Mouse (Mus musculus) intestine, embryonic 16.5 days (tissue): Measurements from ENCODE around the gene Gm44503. TPM values are rescaled to one million over a fixed set of nuclear protein-coding genes. Genes with fewer than 3 reads are reported as not detected.

Experiments used
- ATAC-seq: fragments of 200-750 bp; cut with Nextera tagmentation; 2 replicates; pipeline ENCODE4 v1.8.0; 2017; ENCODE audit warnings: moderate TSS enrichment, moderate library complexity
- H3K27ac ChIP-seq: fragments of 300-500 bp; sonication (generic); 2 replicates; pipeline ENCODE4 v1.5.1; 2014; ENCODE audit warnings: mild to moderate bottlenecking, low read length
- H3K27me3 ChIP-seq: fragments of 300-500 bp; sonication (generic); replicated peaks from 2 replicates; pipeline ENCODE4 v1.6.1; 2014; ENCODE audit warnings: low read length, control low read depth, mixed read lengths; ENCODE audit not compliant: control insufficient read depth, insufficient read depth
- H3K36me3 ChIP-seq: fragments of 300-500 bp; sonication (generic); 2 replicates; pipeline ENCODE4 v1.6.1; 2014; ENCODE audit warnings: low read length, control low read depth; ENCODE audit not compliant: control insufficient read depth, insufficient read depth
- H3K4me1 ChIP-seq: fragments of 300-500 bp; sonication (generic); 2 replicates; pipeline ENCODE4 v1.6.1; 2014; ENCODE audit warnings: low read length, control low read depth, mixed read lengths; ENCODE audit not compliant: control insufficient read depth, insufficient read depth
- H3K4me2 ChIP-seq: fragments of 300-500 bp; sonication (generic); 2 replicates; pipeline ENCODE4 v1.6.1; 2014; ENCODE audit warnings: low read depth, low read length, control low read depth
- H3K4me3 ChIP-seq: fragments of 300-500 bp; sonication (generic); 2 replicates; pipeline ENCODE4 v1.5.1; 2014; ENCODE audit warnings: mild to moderate bottlenecking, low read length
- H3K9ac ChIP-seq: fragments of 300-500 bp; sonication (generic); 2 replicates; pipeline ENCODE4 v1.6.1; 2014; ENCODE audit warnings: low read depth, low read length
- H3K9me3 ChIP-seq: fragments of 300-500 bp; sonication (generic); 2 replicates; pipeline ENCODE4 v1.6.1; 2016; ENCODE audit warnings: low read length, control low read depth; ENCODE audit not compliant: control insufficient read depth
- WGBS: fragments of 180-500 bp; shearing (Covaris S2); extraction: QIAGEN DNeasy Blood & Tissue Kit; methylation state at CpG from one replicate; pipeline ENCODE4 v1.1.7; 2014; 5-methylcytosine and 5-hydroxymethylcytosine counted together
- polyA plus RNA-seq: library from polyadenylated mRNA; unstranded; fragments of >200 nt; fragmentation: Nextera tagmentation; extraction: Ambion mirVana; gene quantifications from 2 replicates; pipeline ENCODE4 v1.2.1, GENCODE M21; 2015

The Gm44503 gene
- polyA plus RNA-seq, 1 experiment from 2014 or later = not detected

GRCm38 (mm10) chr9:72988706-72989105, 30.1 kb downstream of the Gm44503 start:
- H3K27me3 ChIP-seq = no peaks in the 10 kb centered on the region
- peaks cover 3% of the 10 kb centered on the region for H3K4me1 ChIP-seq
- ATAC-seq = no peak
- H3K36me3 ChIP-seq = no peaks in the 10 kb centered on the region
- H3K9ac ChIP-seq = no peak overlapping the region
- H3K4me3 ChIP-seq = no peak overlapping the region
- H3K4me2 ChIP-seq = no peak overlapping the region
- no peaks in the 10 kb centered on the region for H3K9me3 ChIP-seq
- 83% methylated on average over 5 of the region's 5 CpGs for WGBS
- H3K27ac ChIP-seq = no peak overlapping the region

DNA sequence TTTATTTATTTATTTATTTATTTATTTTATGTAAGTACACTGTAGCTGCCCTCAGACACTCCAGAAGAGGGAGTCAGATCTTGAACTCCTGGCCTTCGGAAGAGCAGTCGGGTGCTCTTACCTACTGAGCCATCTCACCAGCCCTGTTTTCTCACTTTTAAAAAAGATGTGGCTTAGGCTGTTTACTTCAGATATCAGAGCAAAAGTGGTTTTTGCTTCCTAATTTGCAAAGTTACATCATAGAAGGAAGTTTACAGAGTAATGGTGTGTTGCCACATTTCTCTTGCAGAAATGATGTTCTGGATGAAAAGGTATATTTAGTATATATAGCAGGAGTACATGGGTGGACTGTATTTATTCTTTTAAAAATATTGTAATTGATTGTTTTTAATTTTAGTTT, 32.8 kb downstream of the Gm44503 start:
- no peak overlapping the region for H3K9ac ChIP-seq
- WGBS = 96% methylated on average over 2 of the region's 2 CpGs
- peaks cover 2% of the 10 kb centered on the region for H3K4me1 ChIP-seq
- no peaks in the 10 kb centered on the region for H3K9me3 ChIP-seq
- no peaks in the 10 kb centered on the region for H3K27me3 ChIP-seq
- no peak overlapping the region for H3K4me3 ChIP-seq
- H3K36me3 ChIP-seq = no peaks in the 10 kb centered on the region
- ATAC-seq = no peak
- H3K27ac ChIP-seq = no peak overlapping the region
- no peak overlapping the region for H3K4me2 ChIP-seq

- H3K4me1 ChIP-seq = no peaks in the 10 kb centered on the region
- no peaks in the 10 kb centered on the region for H3K36me3 ChIP-seq
- WGBS = 88% methylated on average over 5 of the region's 5 CpGs
- no peak overlapping the region for H3K4me2 ChIP-seq
- H3K4me3 ChIP-seq = no peak overlapping the region
- no peaks in the 10 kb centered on the region for H3K27me3 ChIP-seq
- no peak for ATAC-seq
- H3K9me3 ChIP-seq = no peaks in the 10 kb centered on the region
- H3K27ac ChIP-seq = no peak overlapping the region
- H3K9ac ChIP-seq = no peak overlapping the region
Measured at GRCm38 (mm10) chr9:72992576-72992975, 33.9 kb downstream of the Gm44503 start.

GRCm38 (mm10) chr9:72996167-72996566, 37.5 kb downstream of the Gm44503 start:
- Histone ChIP-seq H3K9ac (no peak overlapping the region), H3K9me3 (no peaks in the 10 kb centered on the region), H3K27ac (no peak overlapping the region), H3K4me1 (no peaks in the 10 kb centered on the region), H3K36me3 (no peaks in the 10 kb centered on the region), H3K27me3 (no peaks in the 10 kb centered on the region), H3K4me3 (no peak overlapping the region), H3K4me2 (no peak overlapping the region)
- ATAC-seq = no peak

GRCm38 (mm10) chr9:72996806-72997205, 38.2 kb downstream of the Gm44503 start:
- H3K36me3 ChIP-seq = no peaks in the 10 kb centered on the region
- H3K4me2 ChIP-seq = no peak overlapping the region
- H3K4me1 ChIP-seq = no peaks in the 10 kb centered on the region
- WGBS = 73% methylated on average over 7 of the region's 7 CpGs
- no peak for ATAC-seq
- no peak overlapping the region for H3K4me3 ChIP-seq
- H3K27ac ChIP-seq = no peak overlapping the region
- no peaks in the 10 kb centered on the region for H3K27me3 ChIP-seq
- H3K9ac ChIP-seq = no peak overlapping the region
- H3K9me3 ChIP-seq = no peaks in the 10 kb centered on the region

DNA sequence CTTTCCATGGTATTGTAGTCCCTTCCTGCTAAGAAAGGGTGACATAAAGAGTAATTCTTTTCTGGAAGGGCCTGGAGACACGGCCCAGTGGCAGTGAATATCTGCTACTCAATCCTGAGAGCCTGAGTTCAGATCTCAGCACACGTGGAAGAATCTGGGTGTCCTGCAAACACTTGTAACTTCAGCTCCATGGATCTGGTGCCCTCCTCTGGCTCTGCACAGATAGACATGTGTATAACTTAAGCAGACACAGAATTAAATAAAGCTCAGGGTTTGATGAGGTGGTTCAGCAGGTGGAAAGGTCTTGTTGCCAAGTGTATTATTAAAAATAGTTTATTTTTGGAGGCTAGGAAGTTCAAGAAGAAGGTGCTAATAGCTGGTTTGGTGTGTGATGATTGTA, 41.8 kb downstream of the Gm44503 start:
- ATAC-seq = no peak
- 66% methylated on average over 2 of the region's 2 CpGs for WGBS
- no peaks in the 10 kb centered on the region for H3K27me3 ChIP-seq
- no peaks in the 10 kb centered on the region for H3K4me1 ChIP-seq
- no peak overlapping the region for H3K27ac ChIP-seq
- no peak overlapping the region for H3K9ac ChIP-seq
- H3K9me3 ChIP-seq = no peaks in the 10 kb centered on the region
- no peaks in the 10 kb centered on the region for H3K36me3 ChIP-seq
- no peak overlapping the region for H3K4me3 ChIP-seq
- H3K4me2 ChIP-seq = no peak overlapping the region

DNA sequence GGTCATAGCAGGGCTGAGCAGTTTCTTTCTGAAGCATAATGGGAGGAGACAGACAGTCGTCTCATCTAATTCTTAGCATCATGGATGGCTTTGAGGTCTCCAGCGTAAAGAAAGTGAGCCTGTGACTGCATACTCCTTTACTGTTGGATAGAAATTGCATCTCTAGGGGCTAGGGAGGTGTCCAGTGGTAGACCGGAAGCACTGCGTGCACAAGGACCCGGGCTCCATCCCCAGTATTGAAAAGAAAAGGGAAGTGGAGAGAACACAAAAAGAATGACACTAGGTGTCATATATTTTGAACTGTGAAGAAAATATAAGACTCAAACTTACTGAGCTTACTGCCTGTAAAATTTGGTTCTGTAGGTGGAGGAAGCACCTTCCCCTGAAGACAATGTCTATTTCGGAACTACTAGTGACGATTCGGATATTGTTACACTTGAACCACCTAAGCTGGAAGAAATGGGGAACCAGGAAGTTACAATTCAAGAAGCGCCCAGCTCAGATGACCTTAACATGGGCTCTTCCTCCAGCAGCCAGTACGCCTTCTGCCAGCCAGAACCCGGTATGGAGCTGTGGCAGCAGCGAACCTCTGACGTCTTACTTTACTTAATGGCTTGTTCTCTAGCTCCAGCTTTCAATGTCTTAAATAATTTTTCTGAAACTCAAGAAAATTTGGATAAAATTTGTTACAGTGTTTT, 42.8 kb downstream of the Gm44503 start:
- Histone ChIP-seq H3K9ac (no peak overlapping the region), H3K36me3 (no peaks in the 10 kb centered on the region), H3K4me1 (no peaks in the 10 kb centered on the region), H3K27ac (no peak overlapping the region), H3K4me3 (no peak overlapping the region), H3K27me3 (no peaks in the 10 kb centered on the region), H3K9me3 (no peaks in the 10 kb centered on the region), H3K4me2 (no peak overlapping the region)
- no peak for ATAC-seq
- WGBS = 86% methylated on average over 13 of the region's 13 CpGs

DNA sequence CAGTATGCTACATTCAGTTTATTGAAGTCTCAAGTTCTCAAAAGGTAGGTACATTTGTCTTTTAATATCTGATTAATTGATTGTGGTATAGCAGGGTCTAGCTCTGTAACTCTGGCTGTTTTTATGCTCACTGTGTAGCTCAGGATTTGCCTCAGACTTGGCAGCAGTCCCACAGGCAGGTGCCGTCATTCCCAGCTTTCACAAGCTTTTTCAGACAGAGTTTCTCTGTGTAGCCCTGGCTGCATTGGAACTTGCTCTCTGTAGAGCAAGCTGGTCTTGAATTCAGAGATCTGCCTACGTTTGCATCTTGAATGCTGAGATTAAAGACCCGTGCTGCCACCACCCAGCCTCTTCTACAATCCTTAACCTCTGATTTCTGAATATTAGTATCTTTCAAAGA, 43.5 kb downstream of the Gm44503 start:
- H3K4me1 ChIP-seq = no peaks in the 10 kb centered on the region
- ATAC-seq = 0 out of 2 replicates have a peak, but pooled peaks have one; percentile 46
- H3K27me3 ChIP-seq = no peaks in the 10 kb centered on the region
- H3K4me2 ChIP-seq = no peak overlapping the region
- H3K27ac ChIP-seq = no peak overlapping the region
- H3K4me3 ChIP-seq = no peak overlapping the region
- H3K9ac ChIP-seq = no peak overlapping the region
- no peaks in the 10 kb centered on the region for H3K9me3 ChIP-seq
- 53% methylated on average over 3 of the region's 3 CpGs for WGBS
- H3K36me3 ChIP-seq = no peaks in the 10 kb centered on the region

GRCm38 (mm10) chr9:73004076-73004475, 45.4 kb downstream of the Gm44503 start:
- no peak overlapping the region for H3K27ac ChIP-seq
- no peak overlapping the region for H3K4me2 ChIP-seq
- no peak overlapping the region for H3K4me3 ChIP-seq
- no peak overlapping the region for H3K9ac ChIP-seq
- H3K9me3 ChIP-seq = no peaks in the 10 kb centered on the region
- H3K27me3 ChIP-seq = no peaks in the 10 kb centered on the region
- ATAC-seq = no peak
- WGBS = 87% methylated on average over 8 of the region's 8 CpGs
- H3K36me3 ChIP-seq = no peaks in the 10 kb centered on the region
- no peaks in the 10 kb centered on the region for H3K4me1 ChIP-seq

GRCm38 (mm10) chr9:73005106-73005505, 46.5 kb downstream of the Gm44503 start:
- Histone ChIP-seq H3K9ac (no peak overlapping the region), H3K4me1 (no peaks in the 10 kb centered on the region), H3K4me3 (no peak overlapping the region), H3K36me3 (no peaks in the 10 kb centered on the region), H3K9me3 (no peaks in the 10 kb centered on the region), H3K4me2 (no peak overlapping the region), H3K27me3 (no peaks in the 10 kb centered on the region), H3K27ac (no peak overlapping the region)
- WGBS = 88% methylated on average over 6 of the region's 6 CpGs
- ATAC-seq = no peak
